Mouse (Mus musculus): ENCODE measurements around the gene Upf3b. TPM values are rescaled to one million over a fixed set of nuclear protein-coding genes. Genes with fewer than 3 reads are reported as not detected.
"Not testable (repeated sequence)": the region's sequence is repeated elsewhere in the genome, so short reads cannot be mapped to it uniquely, and the experiment has no call there.

The Upf3b gene
- 13.6 and 14.1 TPM in 2 replicates for polyA plus RNA-seq (2015; fragmentation: Nextera tagmentation; extraction: Ambion mirVana)

DNA sequence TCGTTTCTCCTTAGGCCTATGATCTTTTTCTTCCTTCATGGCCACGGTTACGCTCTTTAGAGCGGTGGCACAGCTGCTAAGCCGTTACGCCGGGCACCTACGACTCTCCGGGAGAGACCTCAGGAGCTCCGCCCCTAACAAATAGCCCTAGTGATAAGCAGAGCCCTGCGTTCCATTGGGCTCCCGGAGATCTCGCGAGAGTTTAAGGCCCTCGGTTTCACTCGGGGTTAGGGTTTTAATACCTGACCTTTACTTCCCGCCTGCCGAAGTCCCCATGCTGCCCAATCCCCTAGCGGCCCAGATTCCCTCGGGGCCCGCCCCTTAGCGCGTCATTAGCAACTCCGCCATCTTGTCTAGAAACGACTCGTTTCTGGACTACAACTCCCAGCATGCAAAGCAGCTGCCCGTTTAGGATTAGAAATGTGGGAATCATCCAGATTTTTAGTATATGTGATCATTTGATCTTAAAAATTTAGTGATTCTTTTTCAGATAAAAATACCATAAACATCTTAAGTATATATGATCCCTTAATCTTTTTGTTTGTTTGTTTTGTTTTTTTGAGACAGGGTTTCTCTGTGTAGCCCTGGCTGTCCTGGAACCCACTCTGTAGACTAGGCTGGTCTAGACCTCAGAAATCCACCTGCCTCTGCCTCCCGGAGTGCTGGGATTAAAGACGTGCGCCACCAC lies at the start of gene Upf3b:
Gene Upf3b, minus strand, starts transcription at position 130 of the 688 bp plus-strand sequence.
- peak within 1 kb of the TSS; percentile 89 for H3K27ac ChIP-seq (replicated peaks)
- H3K9me3 ChIP-seq = no peaks in the 10 kb centered on the region
- no peaks in the 10 kb centered on the region for H3K4me1 ChIP-seq
- WGBS = 10% methylated on average over 30 of the region's 30 CpGs
- H3K4me2 ChIP-seq = peak within 1 kb of the TSS; percentile 76
- peak within 1 kb of the TSS; percentile 64 for H3K4me3 ChIP-seq
- peak within 1 kb of the TSS; percentile 85 for H3K9ac ChIP-seq
- no peaks in the 10 kb centered on the region for H3K27me3 ChIP-seq (replicated peaks)
- H3K36me3 ChIP-seq = peaks cover 13% of the 10 kb centered on the region; the same call in 1 of the 2 replicates
- ATAC-seq (ENCODE audit: extremely low read depth, insufficient number of reproducible peaks, low FRiP score, low TSS enrichment) = peak; percentile 95

- H3K36me3 ChIP-seq = peaks cover 23% of the 10 kb centered on the region
- WGBS = 50% methylated on average over 4 of the region's 4 CpGs
- H3K4me1 ChIP-seq = no peaks in the 10 kb centered on the region
- ATAC-seq (ENCODE audit: extremely low read depth, insufficient number of reproducible peaks, low FRiP score, low TSS enrichment) = no peak
- no peaks in the 10 kb centered on the region for H3K9me3 ChIP-seq
- no peak overlapping the region for H3K4me2 ChIP-seq
- no peak overlapping the region for H3K4me3 ChIP-seq
- H3K9ac ChIP-seq = no peak overlapping the region
- no peak overlapping the region for H3K27ac ChIP-seq (replicated peaks)
- H3K27me3 ChIP-seq (replicated peaks) = no peaks in the 10 kb centered on the region
Observed at GRCm38 (mm10) chrX:37157839-37158238, 47.7 kb upstream of the Upf3b start.

GRCm38 (mm10) chrX:37144954-37145353 lies 34.8 kb upstream of the Upf3b start:
- no peak for ATAC-seq (ENCODE audit: extremely low read depth, insufficient number of reproducible peaks, low FRiP score, low TSS enrichment)
- H3K9me3 ChIP-seq = no peaks in the 10 kb centered on the region
- no peaks in the 10 kb centered on the region for H3K27me3 ChIP-seq (replicated peaks)
- H3K36me3 ChIP-seq = peaks cover 40% of the 10 kb centered on the region
- 92% methylated on average over 2 of the region's 2 CpGs for WGBS
- no peak overlapping the region for H3K27ac ChIP-seq (replicated peaks)
- H3K4me3 ChIP-seq = no peak overlapping the region
- no peak overlapping the region for H3K9ac ChIP-seq
- no peak overlapping the region for H3K4me2 ChIP-seq
- H3K4me1 ChIP-seq = no peaks in the 10 kb centered on the region

DNA sequence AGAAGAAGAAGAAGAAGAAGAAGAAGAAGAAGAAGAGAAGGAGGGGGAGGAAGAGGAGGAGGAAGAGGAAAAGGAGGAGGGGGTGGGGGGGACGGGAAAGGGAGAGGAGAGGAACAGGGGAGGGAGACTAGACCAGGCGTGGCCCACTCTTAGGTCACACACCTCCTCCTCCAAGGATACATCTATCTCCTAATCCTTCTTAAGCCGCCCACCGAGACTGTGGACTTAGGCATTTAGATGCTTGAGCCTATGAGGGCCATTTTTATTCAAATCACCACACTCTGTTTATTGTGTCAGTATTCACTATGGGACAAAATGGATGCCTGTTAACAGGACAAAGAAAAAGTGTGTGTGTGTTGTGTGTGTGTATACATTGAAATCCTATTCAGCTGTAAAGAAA lies 34.4 kb upstream of the Upf3b start:
- H3K36me3 ChIP-seq = peaks cover 40% of the 10 kb centered on the region
- not testable (repeated sequence) for H3K27ac ChIP-seq (replicated peaks); H3K27me3 ChIP-seq (replicated peaks); H3K4me3 ChIP-seq; H3K9me3 ChIP-seq; H3K4me1 ChIP-seq; H3K4me2 ChIP-seq; ATAC-seq (ENCODE audit: extremely low read depth, insufficient number of reproducible peaks, low FRiP score, low TSS enrichment); H3K9ac ChIP-seq
- WGBS = 54% methylated on average over 2 of the region's 4 CpGs

GRCm38 (mm10) chrX:37141732-37142131 lies 31.6 kb upstream of the Upf3b start:
- no peak overlapping the region for H3K27ac ChIP-seq (replicated peaks)
- WGBS = 90% methylated on average over 3 of the region's 3 CpGs
- no peak overlapping the region for H3K4me2 ChIP-seq
- no peak overlapping the region for H3K4me3 ChIP-seq
- no peak overlapping the region for H3K9ac ChIP-seq
- H3K36me3 ChIP-seq = peaks cover 53% of the 10 kb centered on the region
- no peak for ATAC-seq (ENCODE audit: extremely low read depth, insufficient number of reproducible peaks, low FRiP score, low TSS enrichment)
- no peaks in the 10 kb centered on the region for H3K27me3 ChIP-seq (replicated peaks)
- no peaks in the 10 kb centered on the region for H3K9me3 ChIP-seq
- H3K4me1 ChIP-seq = no peaks in the 10 kb centered on the region

GRCm38 (mm10) chrX:37126671-37127358 lies 16.7 kb upstream of the Upf3b start, which contains the start of gene Nkap:
Nkap (plus strand) TSS chrX:37126795.
- peak within 1 kb of the TSS; percentile 88 for H3K9ac ChIP-seq
- peaks cover 11% of the 10 kb centered on the region for H3K4me1 ChIP-seq
- H3K9me3 ChIP-seq = no peaks in the 10 kb centered on the region
- no peak for ATAC-seq (ENCODE audit: extremely low read depth, insufficient number of reproducible peaks, low FRiP score, low TSS enrichment)
- H3K36me3 ChIP-seq = peaks cover under 1% of the 10 kb centered on the region; the same call in 1 of the 2 replicates
- H3K27ac ChIP-seq (replicated peaks) = peak within 1 kb of the TSS; percentile 53
- H3K27me3 ChIP-seq (replicated peaks) = no peaks in the 10 kb centered on the region
- peak within 1 kb of the TSS; percentile 71 for H3K4me3 ChIP-seq
- 13% methylated on average over 58 of the region's 58 CpGs for WGBS
- H3K4me2 ChIP-seq = peak within 1 kb of the TSS; percentile 66

DNA sequence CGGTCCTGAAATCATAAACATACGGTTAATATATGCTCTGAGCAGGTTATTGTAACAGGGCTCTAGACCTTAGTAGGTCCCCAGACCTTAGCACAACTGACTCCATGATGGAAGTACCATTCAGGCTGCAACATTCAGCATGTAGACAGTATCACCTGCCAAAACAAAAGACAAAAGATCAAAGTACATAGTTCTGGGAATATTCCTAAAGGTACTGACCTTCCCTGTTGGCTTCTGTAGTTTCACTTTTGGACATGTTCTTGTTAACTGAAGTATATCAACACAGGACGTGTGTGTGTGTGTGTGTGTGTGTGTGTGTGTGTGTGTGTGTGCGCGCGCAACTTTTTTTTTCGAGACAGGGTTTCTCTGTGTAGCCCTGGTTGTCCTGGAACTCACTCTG lies 15.4 kb upstream of the Upf3b start:
- no peak overlapping the region for H3K9ac ChIP-seq
- H3K4me2 ChIP-seq = no peak overlapping the region
- H3K27me3 ChIP-seq (replicated peaks) = no peaks in the 10 kb centered on the region
- peaks cover 11% of the 10 kb centered on the region for H3K4me1 ChIP-seq
- H3K4me3 ChIP-seq = no peak overlapping the region
- no peak overlapping the region for H3K27ac ChIP-seq (replicated peaks)
- no peaks in the 10 kb centered on the region for H3K9me3 ChIP-seq
- ATAC-seq (ENCODE audit: extremely low read depth, insufficient number of reproducible peaks, low FRiP score, low TSS enrichment) = no peak
- H3K36me3 ChIP-seq = no peaks in the 10 kb centered on the region
- 88% methylated on average over 7 of the region's 7 CpGs for WGBS

DNA sequence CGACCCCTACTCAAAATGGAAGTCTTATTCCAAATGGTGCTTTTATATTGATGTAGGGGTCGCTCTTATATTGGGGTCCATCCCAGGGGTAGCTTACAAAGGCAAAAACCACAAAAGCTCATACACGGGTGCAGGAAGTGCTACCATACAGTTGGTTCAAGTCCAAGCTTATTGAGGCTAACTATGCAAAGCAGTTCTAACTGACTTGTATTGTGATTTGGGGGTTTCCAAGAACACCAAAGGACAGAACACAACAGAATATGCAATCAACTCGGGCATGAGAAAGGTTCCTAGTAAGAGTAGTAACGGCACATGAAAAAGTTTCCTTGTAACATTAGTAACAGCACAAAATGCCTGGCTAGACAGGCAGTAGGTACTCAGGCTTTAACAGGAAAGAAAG lies 10.1 kb upstream of the Upf3b start:
- Histone ChIP-seq H3K36me3 (no peaks in the 10 kb centered on the region), H3K27ac (replicated peaks) (no peak overlapping the region), H3K4me1 (no peaks in the 10 kb centered on the region), H3K27me3 (replicated peaks) (peaks cover 22% of the 10 kb centered on the region), H3K4me2 (no peak overlapping the region), H3K4me3 (no peak overlapping the region), H3K9me3 (no peaks in the 10 kb centered on the region), H3K9ac (no peak overlapping the region)
- no peak for ATAC-seq (ENCODE audit: extremely low read depth, insufficient number of reproducible peaks, low FRiP score, low TSS enrichment)
- WGBS = 58% methylated on average over 5 of the region's 5 CpGs

GRCm38 (mm10) chrX:37119585-37119984 lies 9.5 kb upstream of the Upf3b start:
- ATAC-seq (ENCODE audit: extremely low read depth, insufficient number of reproducible peaks, low FRiP score, low TSS enrichment) = no peak
- H3K4me1 ChIP-seq = no peaks in the 10 kb centered on the region
- H3K9me3 ChIP-seq = no peaks in the 10 kb centered on the region
- peaks cover 22% of the 10 kb centered on the region for H3K27me3 ChIP-seq (replicated peaks)
- no peak overlapping the region for H3K4me3 ChIP-seq
- no peak overlapping the region for H3K27ac ChIP-seq (replicated peaks)
- H3K36me3 ChIP-seq = no peaks in the 10 kb centered on the region
- no peak overlapping the region for H3K4me2 ChIP-seq
- H3K9ac ChIP-seq = no peak overlapping the region
- WGBS = 52% methylated on average over 3 of the region's 3 CpGs

- no CpG with 5 or more reads among the region's 5 CpGs for WGBS
- Histone ChIP-seq H3K4me2 (no peak overlapping the region), H3K4me3 (no peak overlapping the region), H3K4me1 (no peaks in the 10 kb centered on the region), H3K9ac (no peak overlapping the region), H3K27me3 (replicated peaks) (peaks cover 22% of the 10 kb centered on the region), H3K9me3 (no peaks in the 10 kb centered on the region), H3K27ac (replicated peaks) (no peak overlapping the region), H3K36me3 (no peaks in the 10 kb centered on the region)
- ATAC-seq (ENCODE audit: extremely low read depth, insufficient number of reproducible peaks, low FRiP score, low TSS enrichment) = peak; percentile 61; the same call in 1 of the 2 replicates
Observed at GRCm38 (mm10) chrX:37117085-37117484, 7.0 kb upstream of the Upf3b start.

DNA sequence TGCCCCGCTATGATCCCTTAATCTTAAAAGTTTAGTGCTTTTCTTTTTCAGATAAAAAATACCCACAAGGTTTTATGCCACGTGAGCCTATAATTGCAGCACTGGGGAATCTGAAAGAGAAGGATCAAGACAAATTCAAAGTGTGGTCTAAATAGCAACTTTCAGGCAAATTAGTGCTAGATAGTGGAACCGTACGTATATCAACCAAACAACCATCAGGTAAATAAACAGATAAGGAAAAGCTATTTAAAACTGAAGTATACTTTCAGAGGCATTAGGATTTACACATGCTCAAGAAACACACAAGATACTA lies 715 bp upstream of the Upf3b start:
- Histone ChIP-seq H3K9ac (no peak overlapping the region), H3K4me2 (peak overlapping the region; percentile 76), H3K27ac (replicated peaks) (no peak overlapping the region), H3K27me3 (replicated peaks) (no peaks in the 10 kb centered on the region), H3K4me1 (no peaks in the 10 kb centered on the region), H3K36me3 (peaks cover 13% of the 10 kb centered on the region; the same call in 1 of the 2 replicates), H3K9me3 (no peaks in the 10 kb centered on the region), H3K4me3 (no peak overlapping the region)
- no peak for ATAC-seq (ENCODE audit: extremely low read depth, insufficient number of reproducible peaks, low FRiP score, low TSS enrichment)
- 76% methylated on average over 4 of the region's 4 CpGs for WGBS
